Mouse (Mus musculus) liver, adult 2 months (tissue): ENCODE measurements around the gene Atad1.

ENCODE experiments used
- CTCF ChIP-seq: fragments of 200-500 bp; IDR thresholded peaks from 2 replicates; pipeline ENCODE4 v1.5.1; 2011; ENCODE audit warnings: low read depth, low read length, control low read depth
- POLR2A ChIP-seq: fragments of 200-500 bp; IDR thresholded peaks from 2 replicates; pipeline ENCODE4 v1.6.1; 2011; ENCODE audit warnings: low read length, control low read depth; ENCODE audit not compliant: insufficient read depth; ENCODE audit errors: extremely low read depth

GRCm38 (mm10) chr19:32696674-32697073 lies 42.9 kb downstream of the Atad1 start:
- no peak for TF ChIP-seq CTCF
- no peak for TF ChIP-seq POLR2A
